8 mouse cellular contexts compared by ENCODE assay signal in the genomic region with DNA sequence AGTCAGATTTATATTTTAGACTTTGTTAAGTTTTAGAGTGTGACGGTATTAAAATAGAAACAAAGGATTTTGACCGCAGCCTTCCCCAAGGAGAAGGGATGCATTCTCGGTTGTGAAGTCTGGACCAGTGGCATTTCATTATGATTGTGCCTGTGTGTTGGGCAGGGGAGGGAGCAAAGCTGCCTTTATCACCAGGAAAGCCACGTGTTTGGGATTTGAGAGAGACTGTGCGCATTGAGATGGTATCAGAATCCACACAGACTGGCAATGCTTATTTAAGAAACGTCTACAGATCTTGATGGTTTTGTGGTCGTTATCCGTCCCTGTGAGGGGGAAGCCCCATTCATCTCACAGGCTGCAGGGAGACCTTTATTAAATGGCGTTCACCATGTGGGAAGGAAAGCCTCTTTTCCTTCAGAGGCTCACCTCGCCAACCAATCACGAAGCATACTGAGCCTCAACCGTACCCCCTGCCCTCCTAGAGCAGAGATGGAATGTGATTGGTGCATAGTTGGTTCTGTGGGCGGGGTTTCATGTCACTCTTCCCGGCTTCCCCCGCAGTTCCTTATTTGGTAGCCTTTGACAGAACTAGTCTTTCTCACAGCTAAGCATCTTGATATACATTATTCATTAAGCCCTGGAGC.
A peak's percentile ranks its signal among the peaks of the same experiment; 100 is the strongest.
DNase-seq lines count a peak whose midpoint lies in the region; ATAC-seq lines count a peak whose summit lies in the region.
"Had no signal": no experiment of that assay in that cellular context is flagged by ENCODE, and none has a peak within 500 bp of the region (broad histone marks: within the 10 kb centered on the region; RNA-seq: fewer than 3 reads in every experiment).

No protein-coding gene starts in this region.

- H3K9me3 ChIP-seq in embryonic facial prominence, embryonic 15.5 days (replicated peaks), result no peaks in the 10 kb centered on the region
- H3K9me3 ChIP-seq in hindbrain, embryonic 16.5 days (ENCODE audit: control insufficient read depth, low read length), result no peaks in the 10 kb centered on the region
- H3K9me3 ChIP-seq in limb, embryonic 11.5 days (ENCODE audit: control insufficient read depth, low read length), result no peaks in the 10 kb centered on the region
- no peaks in the 10 kb centered on the region for H3K9me3 ChIP-seq in midbrain, embryonic 16.5 days (replicated peaks; ENCODE audit: control insufficient read depth, low read length, poor library complexity, severe bottlenecking)

- H3K27ac ChIP-seq in embryonic facial prominence, embryonic 15.5 days (replicated peaks), result peak overlapping the region; percentile 4; the same call in 1 of the 2 replicates
- H3K27ac ChIP-seq in hindbrain, embryonic 16.5 days (ENCODE audit: low read depth, low read length), result peak overlapping the region; percentile 58
- no peak overlapping the region for H3K27ac ChIP-seq in limb, embryonic 11.5 days (replicated peaks; ENCODE audit: low read depth, low read length)
- peak overlapping the region; percentile 78 for H3K27ac ChIP-seq in midbrain, embryonic 16.5 days (ENCODE audit: low read length)

- no peaks in the 10 kb centered on the region for H3K36me3 ChIP-seq in embryonic facial prominence, embryonic 15.5 days
- no peaks in the 10 kb centered on the region for H3K36me3 ChIP-seq in hindbrain, embryonic 16.5 days (ENCODE audit: control insufficient read depth, insufficient read depth, low read length)
- no peaks in the 10 kb centered on the region for H3K36me3 ChIP-seq in limb, embryonic 11.5 days (ENCODE audit: control insufficient read depth, insufficient read depth, low read length)
- no peaks in the 10 kb centered on the region for H3K36me3 ChIP-seq in midbrain, embryonic 16.5 days (ENCODE audit: control insufficient read depth, insufficient read depth, low read length)

- DNase-seq in CD4-positive helper T cell, adult 2 months (ENCODE audit: low read depth, low spot score), result peak; percentile 69
- peak; percentile 81 for DNase-seq in MEL-GATA-1-ER (ENCODE audit: extremely low read depth, low read depth)
- DNase-seq in limb, embryonic 11.5 days (ENCODE audit: low spot score), result peak; percentile 48
- DNase-seq in testis, postnatal 10 days (ENCODE audit: low spot score), result peak; percentile 50

- no peak overlapping the region for H3K9ac ChIP-seq in embryonic facial prominence, embryonic 15.5 days
- H3K9ac ChIP-seq in hindbrain, embryonic 16.5 days (ENCODE audit: low read depth, low read length), result peak overlapping the region; percentile 46; the same call in 1 of the 2 replicates
- H3K9ac ChIP-seq in limb, embryonic 11.5 days (ENCODE audit: low read length), result no peak overlapping the region
- H3K9ac ChIP-seq in midbrain, embryonic 16.5 days (ENCODE audit: low read depth, low read length), result peak overlapping the region; percentile 46; the same call in 1 of the 2 replicates

- H3K4me3 ChIP-seq in embryonic facial prominence, embryonic 15.5 days (replicated peaks), result peak overlapping the region; percentile 18
- peak overlapping the region; percentile 38 for H3K4me3 ChIP-seq in hindbrain, embryonic 16.5 days (ENCODE audit: low read length)
- no peak overlapping the region for H3K4me3 ChIP-seq in limb, embryonic 11.5 days (ENCODE audit: low read depth, low read length)
- peak overlapping the region; percentile 49 for H3K4me3 ChIP-seq in midbrain, embryonic 16.5 days (ENCODE audit: low read depth, low read length)
- H3K4me3 ChIP-seq: erythroblast, embryonic 14.5 days had no signal

- H3K4me1 ChIP-seq in embryonic facial prominence, embryonic 15.5 days, result peaks cover 9% of the 10 kb centered on the region
- H3K4me1 ChIP-seq in hindbrain, embryonic 16.5 days (ENCODE audit: control insufficient read depth, insufficient read depth, low read depth, low read length), result peaks cover 6% of the 10 kb centered on the region; the same call in 1 of the 2 replicates
- H3K4me1 ChIP-seq in limb, embryonic 11.5 days (ENCODE audit: control insufficient read depth, insufficient read depth, low read length), result peaks cover 2% of the 10 kb centered on the region; the same call in 1 of the 2 replicates
- peaks cover 19% of the 10 kb centered on the region for H3K4me1 ChIP-seq in midbrain, embryonic 16.5 days (ENCODE audit: control insufficient read depth, insufficient read depth, low read length)

- peak overlapping the region; percentile 48 for H3K4me2 ChIP-seq in embryonic facial prominence, embryonic 15.5 days (replicated peaks)
- H3K4me2 ChIP-seq in hindbrain, embryonic 16.5 days (ENCODE audit: low read length), result peak overlapping the region; percentile 61
- H3K4me2 ChIP-seq in limb, embryonic 11.5 days (ENCODE audit: low read depth, severe bottlenecking), result peak overlapping the region; percentile 24
- peak overlapping the region; percentile 63 for H3K4me2 ChIP-seq in midbrain, embryonic 16.5 days (ENCODE audit: low read length)

- H3K27me3 ChIP-seq in embryonic facial prominence, embryonic 15.5 days, result no peaks in the 10 kb centered on the region
- H3K27me3 ChIP-seq in hindbrain, embryonic 16.5 days (replicated peaks; ENCODE audit: control insufficient read depth, insufficient read depth, low read length), result no peaks in the 10 kb centered on the region
- H3K27me3 ChIP-seq in limb, embryonic 11.5 days (ENCODE audit: control insufficient read depth, insufficient read depth, low read length), result no peaks in the 10 kb centered on the region
- H3K27me3 ChIP-seq in midbrain, embryonic 16.5 days (ENCODE audit: control insufficient read depth, insufficient read depth, low read depth, low read length), result no peaks in the 10 kb centered on the region

- WGBS in embryonic facial prominence, embryonic 15.5 days, result 27% methylated on average over 15 of the region's 15 CpGs
- 18% methylated on average over 15 of the region's 15 CpGs for WGBS in hindbrain, embryonic 16.5 days
- WGBS in limb, embryonic 11.5 days, result 33% methylated on average over 15 of the region's 15 CpGs
- 8% methylated on average over 15 of the region's 15 CpGs for WGBS in midbrain, embryonic 16.5 days

- peak; percentile 84 for ATAC-seq in embryonic facial prominence, embryonic 15.5 days (ENCODE audit: insufficient number of reproducible peaks, low FRiP score, low TSS enrichment, low read depth)
- ATAC-seq in hindbrain, embryonic 16.5 days, result peak; percentile 97
- ATAC-seq in limb, embryonic 11.5 days (ENCODE audit: insufficient number of reproducible peaks, low FRiP score, low TSS enrichment, low read depth), result peak; percentile 82; the same call in 1 of the 2 replicates
- peak; percentile 97 for ATAC-seq in midbrain, embryonic 16.5 days

Comparison
In these comparisons a context has a peak if more than half of its experiments do, and no peak if none do; other contexts are left out.
1. H3K9ac ChIP-seq: peak in hindbrain, embryonic 16.5 days (single experiment) and midbrain, embryonic 16.5 days (single experiment); none in embryonic facial prominence, embryonic 15.5 days (single experiment) and limb, embryonic 11.5 days (single experiment).
2. Peak in every context shown above with its lines, with median percentiles within 50 percentile points of each other: DNase-seq, ATAC-seq and H3K4me2 ChIP-seq.